Mouse (Mus musculus): ENCODE results near the gene Sh3d21. TPM values are rescaled to one million over a fixed set of nuclear protein-coding genes. Genes with fewer than 3 reads are reported as not detected.

Sh3d21 gene
- polyA plus RNA-seq, 1 experiment from 2014 or later = 1.6 TPM

DNA sequence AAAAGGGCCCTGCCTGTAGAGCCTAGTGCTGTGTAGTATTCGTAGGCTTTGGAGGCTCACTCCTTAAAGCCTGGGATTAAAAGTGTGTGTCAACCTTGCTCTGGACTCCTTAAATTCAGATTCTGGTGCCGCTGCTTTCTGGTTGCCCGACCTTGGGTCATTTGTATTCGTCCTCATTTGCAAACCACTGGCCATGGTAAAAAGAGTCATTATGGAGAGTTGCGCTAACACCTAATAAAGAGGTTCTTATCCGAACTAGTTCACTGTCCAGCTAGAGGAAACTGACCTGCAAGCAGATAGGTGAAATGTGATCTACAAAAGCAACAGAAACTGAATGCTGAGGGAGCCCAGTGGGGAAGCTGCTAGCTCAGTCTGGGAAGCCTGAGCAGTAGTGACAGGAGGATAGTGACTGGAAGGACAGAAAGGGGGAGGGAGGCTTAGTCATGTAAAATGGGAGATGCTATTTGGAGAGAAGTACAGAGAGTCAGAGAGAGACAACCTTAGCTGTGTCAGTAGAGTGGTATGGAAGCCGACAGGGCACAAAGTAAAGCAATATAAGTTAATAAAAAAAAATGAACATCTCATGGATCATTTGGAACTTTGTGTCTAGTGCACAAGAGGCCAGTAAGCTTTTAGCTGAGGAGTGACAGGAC is 58.0 kb downstream of the Sh3d21 start:
- Histone ChIP-seq H3K4me1 (replicated peaks; ENCODE audit: control insufficient read depth, insufficient read depth, low read length) (peaks cover 11% of the 10 kb centered on the region; the same call in 1 of the 2 replicates), H3K36me3 (ENCODE audit: control insufficient read depth, insufficient read depth, low read length) (no peaks in the 10 kb centered on the region), H3K4me2 (ENCODE audit: low read depth, low read length, severe bottlenecking) (peak overlapping the region; percentile 92), H3K4me3 (ENCODE audit: low read depth, low read length) (no peak overlapping the region), H3K27ac (ENCODE audit: low read depth, low read length) (no peak overlapping the region), H3K9ac (ENCODE audit: low read length) (peak overlapping the region; percentile 81), H3K27me3 (ENCODE audit: control insufficient read depth, insufficient read depth, low read length) (no peaks in the 10 kb centered on the region), H3K9me3 (ENCODE audit: control insufficient read depth, low read length) (no peaks in the 10 kb centered on the region)
- no peak for ATAC-seq (replicated peaks; ENCODE audit: low FRiP score)
- 51% methylated on average over 7 of the region's 7 CpGs for whole genome bisulfite sequencing
- no peak for DNase-seq (ENCODE audit: low spot score)

GRCm38 (mm10) chr4:126104261-126105075 is 58.8 kb downstream of the Sh3d21 start:
- ATAC-seq (replicated peaks; ENCODE audit: low FRiP score) (peak; percentile 34; the same call in 1 of the 2 replicates), DNase-seq (ENCODE audit: low spot score) (peak; percentile 59)
- 3% methylated on average over 34 of the region's 34 CpGs for WGBS

GRCm38 (mm10) chr4:126103590-126104068 is 59.7 kb downstream of the Sh3d21 start, which contains the start of gene Stk40:
Stk40 (plus strand) TSS chr4:126103957.
- ATAC-seq (replicated peaks; ENCODE audit: low FRiP score) (peak; percentile 98), DNase-seq (ENCODE audit: low spot score) (peak; percentile 98)
- H3K9me3 ChIP-seq (ENCODE audit: control insufficient read depth, low read length) = no peaks in the 10 kb centered on the region
- H3K4me1 ChIP-seq (replicated peaks; ENCODE audit: control insufficient read depth, insufficient read depth, low read length) = peaks cover 10% of the 10 kb centered on the region; the same call in 1 of the 2 replicates
- no peaks in the 10 kb centered on the region for H3K36me3 ChIP-seq (ENCODE audit: control insufficient read depth, insufficient read depth, low read length)
- under 1% methylated on average over 34 of the region's 34 CpGs for WGBS
- peak within 1 kb of the TSS; percentile 81 for H3K9ac ChIP-seq (ENCODE audit: low read length)
- H3K27me3 ChIP-seq (ENCODE audit: control insufficient read depth, insufficient read depth, low read length) = no peaks in the 10 kb centered on the region
- H3K27ac ChIP-seq (ENCODE audit: low read depth, low read length) = peak within 1 kb of the TSS; percentile 42; the same call in 1 of the 2 replicates
- peak within 1 kb of the TSS; percentile 92 for H3K4me2 ChIP-seq (ENCODE audit: low read depth, low read length, severe bottlenecking)
- H3K4me3 ChIP-seq (ENCODE audit: low read depth, low read length) = peak within 1 kb of the TSS; percentile 91

More at GRCm38 (mm10) chr4:126104261-126105075, 58.8 kb downstream of the Sh3d21 start:
- H3K4me3 ChIP-seq (ENCODE audit: low read depth, low read length) = peak overlapping the region; percentile 91
- H3K9me3 ChIP-seq (ENCODE audit: control insufficient read depth, low read length) = no peaks in the 10 kb centered on the region
- H3K4me2 ChIP-seq (ENCODE audit: low read depth, low read length, severe bottlenecking) = peak overlapping the region; percentile 92
- no peaks in the 10 kb centered on the region for H3K27me3 ChIP-seq (ENCODE audit: control insufficient read depth, insufficient read depth, low read length)
- H3K27ac ChIP-seq (ENCODE audit: low read depth, low read length) = no peak overlapping the region
- peaks cover 10% of the 10 kb centered on the region; the same call in 1 of the 2 replicates for H3K4me1 ChIP-seq (replicated peaks; ENCODE audit: control insufficient read depth, insufficient read depth, low read length)
- no peaks in the 10 kb centered on the region for H3K36me3 ChIP-seq (ENCODE audit: control insufficient read depth, insufficient read depth, low read length)
- H3K9ac ChIP-seq (ENCODE audit: low read length) = peak overlapping the region; percentile 81

- ATAC-seq (replicated peaks; ENCODE audit: low FRiP score) (no peak; the same call in 1 of the 2 replicates), DNase-seq (ENCODE audit: low spot score) (peak; percentile 75)
- Histone ChIP-seq H3K4me3 (ENCODE audit: low read depth, low read length) (peak overlapping the region; percentile 91), H3K4me1 (replicated peaks; ENCODE audit: control insufficient read depth, insufficient read depth, low read length) (peaks cover 10% of the 10 kb centered on the region; the same call in 1 of the 2 replicates), H3K27ac (ENCODE audit: low read depth, low read length) (peak overlapping the region; percentile 42; the same call in 1 of the 2 replicates), H3K36me3 (ENCODE audit: control insufficient read depth, insufficient read depth, low read length) (no peaks in the 10 kb centered on the region), H3K4me2 (ENCODE audit: low read depth, low read length, severe bottlenecking) (peak overlapping the region; percentile 74), H3K9me3 (ENCODE audit: control insufficient read depth, low read length) (no peaks in the 10 kb centered on the region), H3K9ac (ENCODE audit: low read length) (peak overlapping the region; percentile 51), H3K27me3 (ENCODE audit: control insufficient read depth, insufficient read depth, low read length) (no peaks in the 10 kb centered on the region)
- 2% methylated on average over 15 of the region's 15 CpGs for WGBS
Measured at GRCm38 (mm10) chr4:126103057-126103581, 60.2 kb downstream of the Sh3d21 start.

DNA sequence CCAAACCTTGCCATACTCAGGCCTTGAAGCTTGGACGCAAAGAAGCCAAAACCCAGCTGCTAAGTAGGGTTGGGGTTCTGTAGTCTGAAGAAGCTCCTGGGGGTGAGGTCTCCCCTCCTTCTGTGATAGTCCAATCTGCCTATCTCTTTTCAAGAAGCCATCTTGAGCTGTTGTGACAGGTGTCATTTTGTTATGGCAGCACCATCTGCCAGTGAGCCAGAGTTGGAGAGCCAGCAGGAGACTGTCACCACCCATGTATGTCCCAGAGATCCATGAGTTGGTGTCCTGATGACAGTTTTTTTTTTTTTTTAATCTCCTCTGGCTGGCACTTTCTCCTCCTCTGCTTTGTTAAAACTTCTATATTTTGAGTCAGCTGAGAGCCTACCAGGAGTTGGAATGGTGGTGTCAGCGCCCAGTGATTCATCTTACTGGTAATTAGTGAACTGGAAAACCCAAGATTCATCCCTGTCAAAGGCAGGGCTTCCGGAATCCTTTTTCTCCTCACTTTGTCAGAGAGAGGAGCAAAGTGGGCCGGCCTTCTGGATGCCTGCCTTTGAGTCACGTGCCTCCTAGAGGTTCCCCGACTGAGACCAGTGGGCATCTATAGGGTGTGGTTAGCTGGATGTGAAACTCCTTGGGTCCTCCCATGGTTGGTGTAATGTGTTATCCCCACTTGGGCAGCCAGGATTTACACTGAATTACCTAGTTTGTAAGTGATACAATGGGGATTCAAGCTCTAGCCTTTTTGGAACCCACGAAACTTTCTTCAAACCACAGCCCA is 61.0 kb downstream of the Sh3d21 start:
- ATAC-seq (replicated peaks; ENCODE audit: low FRiP score) (no peak), DNase-seq (ENCODE audit: low spot score) (no peak)
- Histone ChIP-seq H3K4me2 (ENCODE audit: low read depth, low read length, severe bottlenecking) (peak overlapping the region; percentile 74; the same call in 1 of the 2 replicates), H3K9ac (ENCODE audit: low read length) (no peak overlapping the region), H3K4me1 (replicated peaks; ENCODE audit: control insufficient read depth, insufficient read depth, low read length) (peaks cover 5% of the 10 kb centered on the region; the same call in 1 of the 2 replicates), H3K27me3 (ENCODE audit: control insufficient read depth, insufficient read depth, low read length) (no peaks in the 10 kb centered on the region), H3K4me3 (ENCODE audit: low read depth, low read length) (no peak overlapping the region), H3K36me3 (ENCODE audit: control insufficient read depth, insufficient read depth, low read length) (no peaks in the 10 kb centered on the region), H3K9me3 (ENCODE audit: control insufficient read depth, low read length) (no peaks in the 10 kb centered on the region), H3K27ac (ENCODE audit: low read depth, low read length) (no peak overlapping the region; the same call in 1 of the 2 replicates)
- 41% methylated on average over 7 of the region's 7 CpGs for WGBS

- no peak for DNase-seq (ENCODE audit: low spot score)
- no peaks in the 10 kb centered on the region for H3K36me3 ChIP-seq (ENCODE audit: control insufficient read depth, insufficient read depth, low read length)
- WGBS = 94% methylated on average over 3 of the region's 3 CpGs
- H3K9me3 ChIP-seq (ENCODE audit: control insufficient read depth, low read length) = no peaks in the 10 kb centered on the region
- no peak overlapping the region for H3K4me2 ChIP-seq (ENCODE audit: low read depth, low read length, severe bottlenecking)
- H3K9ac ChIP-seq (ENCODE audit: low read length) = no peak overlapping the region
- H3K4me1 ChIP-seq (replicated peaks; ENCODE audit: control insufficient read depth, insufficient read depth, low read length) = peaks cover 5% of the 10 kb centered on the region; the same call in 1 of the 2 replicates
- H3K27ac ChIP-seq (ENCODE audit: low read depth, low read length) = no peak overlapping the region
- H3K27me3 ChIP-seq (ENCODE audit: control insufficient read depth, insufficient read depth, low read length) = no peaks in the 10 kb centered on the region
- ATAC-seq (replicated peaks; ENCODE audit: low FRiP score) = no peak
- no peak overlapping the region for H3K4me3 ChIP-seq (ENCODE audit: low read depth, low read length)
Measured at GRCm38 (mm10) chr4:126100764-126101163, 62.5 kb downstream of the Sh3d21 start.
